Mouse (Mus musculus) retina, postnatal 7 days (tissue): ENCODE data around the gene Galns.
A peak's percentile ranks its signal among the peaks of the same experiment; 100 is the strongest.
"Not testable (repeated sequence)": the region's sequence is repeated elsewhere in the genome, so short reads cannot be mapped to it uniquely, and the experiment has no call there.

Source experiments
- DNase-seq: peaks from one replicate; pipeline ENCODE4 v3.0.0-alpha.2; 2012; ENCODE audit warnings: low read depth, low spot score

The Galns gene

DNA sequence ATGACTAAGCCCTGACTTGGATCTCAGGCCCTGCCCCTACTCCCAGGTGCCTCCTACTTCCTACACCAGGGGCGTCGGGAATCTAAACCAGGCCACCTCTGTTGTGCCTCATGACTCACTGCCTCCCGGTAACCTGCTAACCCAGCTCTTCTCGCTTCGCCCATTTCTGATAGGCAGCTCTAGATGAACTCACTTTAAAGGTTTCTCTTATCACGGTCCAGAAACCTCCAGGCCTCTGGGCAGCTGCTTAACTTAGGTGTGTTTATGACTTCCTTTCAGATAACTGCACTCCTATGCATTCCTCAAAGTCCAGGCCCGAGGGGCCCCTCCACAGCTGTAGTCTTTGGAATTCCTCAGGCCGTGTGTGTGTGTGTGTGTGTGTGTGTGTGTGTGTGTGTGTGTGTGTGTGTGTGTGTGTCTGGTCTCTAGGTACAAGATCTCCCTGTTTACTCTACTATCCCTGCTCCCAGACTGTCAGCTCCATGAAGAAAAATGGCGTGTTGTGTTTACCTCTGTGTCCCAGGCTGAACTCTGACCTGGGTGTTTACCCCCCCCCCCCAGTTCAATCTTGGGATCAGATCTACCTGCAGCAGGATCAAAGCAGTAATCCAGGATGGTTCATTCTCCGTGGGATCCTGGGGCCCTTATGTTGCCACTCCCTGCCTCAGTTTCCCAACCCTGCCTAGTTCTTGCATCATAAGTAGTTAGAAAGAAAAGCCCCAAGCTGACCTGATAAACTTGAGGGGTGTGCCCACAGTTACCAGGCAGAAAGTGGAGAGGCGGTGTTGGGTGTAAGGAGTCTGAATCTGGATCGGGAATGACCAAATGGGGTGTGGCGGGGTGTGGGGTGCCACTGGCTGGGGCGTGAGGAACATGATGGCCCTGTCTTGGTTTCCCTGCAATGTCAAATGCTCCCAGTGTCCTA lies 24.9 kb upstream of the Galns start:
- DNase-seq, result no peak

DNA sequence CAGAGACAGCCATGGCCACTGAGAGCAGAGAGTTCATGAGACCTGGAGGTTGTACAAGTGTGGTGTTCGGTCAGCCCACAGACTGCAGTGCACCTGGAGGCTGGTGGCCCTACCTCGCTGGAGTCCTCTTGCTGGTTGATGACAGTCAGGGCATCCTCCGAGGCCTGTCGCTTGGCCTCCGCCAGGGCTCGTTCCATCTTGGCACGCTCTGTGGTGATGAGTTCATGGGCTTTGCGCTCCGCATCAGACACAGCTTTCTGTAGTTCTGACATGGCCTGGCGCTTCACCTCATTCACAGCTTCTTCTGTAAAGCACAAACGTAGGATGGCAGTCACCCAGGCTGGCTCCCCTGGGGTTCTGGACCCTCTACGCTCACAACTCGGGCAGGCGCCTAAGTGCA lies 21.9 kb upstream of the Galns start:
- no peak for DNase-seq

DNA sequence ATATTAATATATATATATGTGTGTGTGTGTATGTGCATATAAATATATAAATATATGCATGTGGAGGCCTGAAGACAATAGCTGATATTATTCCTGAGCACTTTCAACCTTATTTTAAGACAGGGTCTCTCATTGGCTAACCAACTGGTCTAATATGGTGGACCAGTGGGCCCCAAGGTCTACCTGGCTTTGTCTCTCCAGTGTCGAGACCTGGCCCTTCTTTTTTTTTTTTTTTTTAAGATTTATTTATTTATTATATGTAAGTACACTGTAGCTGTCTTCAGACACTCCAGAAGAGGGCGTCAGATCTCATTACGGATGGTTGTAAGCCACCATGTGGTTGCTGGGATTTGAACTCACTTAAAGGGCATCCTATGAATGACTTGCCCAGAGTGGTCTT lies 20.9 kb upstream of the Galns start:
- not testable (repeated sequence) for DNase-seq

DNA sequence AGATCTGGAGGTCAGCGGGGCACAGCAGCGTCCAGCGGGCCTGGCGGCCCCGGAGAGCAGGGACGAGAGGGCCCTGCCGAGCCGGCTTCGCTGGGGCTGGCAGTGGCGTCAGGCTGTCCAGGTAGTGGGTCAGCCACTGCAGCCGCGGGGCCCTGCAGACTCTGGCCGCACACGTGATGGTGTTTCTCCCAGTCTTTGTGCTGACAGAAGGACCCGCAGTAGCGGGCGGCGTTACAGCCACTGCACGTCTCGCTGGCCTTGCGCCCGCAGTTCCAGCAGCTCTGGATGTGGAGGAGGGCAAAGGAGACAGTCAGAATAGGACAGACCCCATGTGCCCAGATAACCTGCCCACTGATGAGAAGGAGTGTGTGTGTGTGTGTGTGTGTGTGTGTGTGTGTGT lies 19.4 kb upstream of the Galns start:
- no peak for DNase-seq

DNA sequence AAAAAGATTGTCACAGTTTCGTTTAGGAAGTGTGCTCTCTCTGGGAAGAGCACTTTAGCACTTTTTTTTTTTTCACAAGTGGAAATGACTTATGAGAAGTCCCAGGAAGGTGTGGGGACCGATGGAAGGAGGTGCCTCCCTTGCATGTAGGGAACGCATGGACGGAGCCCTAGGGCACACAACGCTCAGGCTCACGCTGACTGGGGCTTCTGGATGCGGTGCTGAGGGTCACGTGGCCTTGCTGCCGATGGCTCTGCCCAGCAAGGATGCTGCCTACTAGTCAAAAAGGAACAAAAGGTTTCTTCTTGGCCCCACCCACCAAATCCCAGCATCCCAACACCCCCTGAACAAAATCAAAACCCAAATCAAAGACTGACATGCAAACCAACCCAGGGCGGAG lies 18.1 kb upstream of the Galns start:
- DNase-seq, result no peak

DNA sequence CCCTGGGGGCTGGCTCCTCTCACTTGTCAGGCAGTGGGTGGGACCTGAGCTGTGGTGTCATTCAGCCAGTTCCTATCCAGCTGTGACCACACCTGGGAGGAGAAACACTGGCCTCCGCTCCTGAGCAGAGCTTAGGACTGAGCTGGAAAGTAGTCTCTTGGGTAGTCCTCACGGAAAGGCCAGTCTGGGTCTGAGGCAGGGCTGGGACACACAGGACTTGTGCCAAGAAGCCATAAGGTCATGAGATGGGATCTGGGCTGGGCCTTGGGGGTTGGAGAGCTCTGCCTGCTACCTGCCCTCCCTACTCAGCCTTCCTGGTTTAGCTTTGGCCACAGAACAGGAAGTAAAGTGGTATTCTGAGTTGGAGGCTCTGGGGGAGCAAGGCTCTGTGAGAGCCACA lies 15.6 kb upstream of the Galns start:
- no peak for DNase-seq

DNA sequence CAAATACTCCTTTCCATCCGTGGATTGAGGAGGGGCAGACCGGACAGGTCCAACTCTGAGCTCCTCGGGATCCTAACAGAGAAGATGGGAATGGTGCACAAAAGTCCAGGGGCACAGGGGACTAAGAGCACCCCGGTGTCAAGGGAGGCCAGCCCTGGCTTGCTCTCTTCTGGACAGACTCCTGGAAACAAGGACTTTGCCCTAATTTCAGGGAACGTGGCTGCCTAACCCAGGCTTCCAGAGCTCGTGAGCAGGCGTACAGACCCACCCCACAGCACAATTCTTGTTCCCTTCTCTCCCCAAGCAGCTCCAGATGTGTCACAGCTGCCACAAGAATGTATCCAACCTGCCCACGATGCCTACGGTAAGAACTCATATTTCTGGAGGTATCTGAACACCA lies 14.5 kb upstream of the Galns start:
- no peak for DNase-seq

DNA sequence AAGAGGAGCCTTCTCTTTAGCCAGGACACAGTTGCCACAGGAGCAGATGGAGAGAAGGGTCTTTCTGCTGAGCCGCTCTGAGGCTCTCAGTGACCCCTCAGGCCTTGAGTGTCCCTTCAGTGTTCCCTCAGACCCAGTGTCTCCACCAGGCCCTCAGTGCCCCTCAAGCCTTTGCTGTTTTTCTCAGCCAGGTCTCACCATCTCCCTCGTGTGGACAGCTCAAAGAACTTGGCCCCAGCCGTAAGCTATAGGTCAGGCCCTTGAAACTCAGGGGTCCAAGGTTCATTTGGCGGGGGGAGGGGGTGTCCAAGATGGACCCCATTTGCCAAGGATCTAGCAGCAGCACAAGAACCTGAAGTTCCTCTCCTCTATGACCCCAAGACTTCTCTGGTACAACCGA lies 13.4 kb upstream of the Galns start:
- DNase-seq, result no peak

DNA sequence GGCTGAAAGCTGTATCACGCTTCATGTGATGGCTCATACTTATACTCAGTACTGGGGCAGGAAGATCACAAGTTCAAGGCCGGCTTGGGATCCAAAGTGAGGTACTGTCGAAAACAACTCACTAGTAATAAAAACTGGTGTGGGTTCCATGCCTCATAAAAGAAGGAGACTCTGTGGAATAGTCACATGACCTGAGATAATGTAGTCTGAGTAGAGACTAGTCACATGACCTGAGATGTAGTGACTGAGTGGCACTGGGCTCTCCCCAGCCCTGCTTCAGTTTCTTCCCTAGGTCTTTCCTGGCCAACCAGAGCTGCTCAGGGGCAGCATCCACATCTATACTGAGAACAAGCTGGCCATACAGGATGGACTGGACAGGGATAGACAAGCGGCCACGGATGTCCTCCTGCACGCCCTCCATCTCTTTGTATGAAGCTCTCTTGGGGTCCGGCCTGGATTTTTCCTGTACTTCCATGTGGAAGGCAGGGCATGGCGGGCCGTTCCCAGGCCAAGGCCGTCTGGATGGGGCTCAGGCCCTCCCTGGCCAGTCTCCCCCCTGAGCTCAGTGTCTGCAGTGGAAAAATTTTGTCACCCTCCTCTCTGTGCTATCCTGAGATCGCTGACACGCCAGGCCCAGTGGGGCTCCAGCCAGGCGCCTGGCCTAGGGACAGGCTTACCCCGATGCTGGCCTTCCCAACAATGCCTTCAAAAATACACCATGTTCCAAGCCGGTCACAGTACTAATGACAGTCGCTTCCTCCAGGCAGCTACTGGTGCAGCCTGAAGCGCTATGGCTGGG lies 12.8 kb upstream of the Galns start:
- no peak for DNase-seq

DNA sequence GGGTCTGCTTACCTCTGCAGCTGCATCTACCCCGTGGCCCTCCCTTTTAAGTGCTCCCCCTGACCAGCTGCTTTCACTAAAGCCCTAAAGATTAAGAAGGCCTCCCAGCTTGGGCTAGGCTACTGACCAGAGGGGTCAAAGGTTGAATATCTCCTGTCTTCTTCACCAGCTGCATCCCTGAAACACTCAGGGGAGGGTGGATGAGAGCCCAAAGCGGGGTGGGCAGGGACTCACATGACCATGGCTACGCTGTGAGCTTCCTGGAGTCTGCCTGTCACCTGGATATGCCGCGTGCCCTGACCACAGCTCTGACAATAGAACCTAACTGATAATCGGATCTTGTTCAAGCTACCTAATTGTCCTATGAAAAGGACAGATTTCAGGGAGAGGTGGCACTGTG lies 11.5 kb upstream of the Galns start, which contains the start of gene Pabpn1l:
Gene Pabpn1l (minus strand): TSS at position 13 of the 400 bp plus-strand sequence.
- DNase-seq, result no peak

DNA sequence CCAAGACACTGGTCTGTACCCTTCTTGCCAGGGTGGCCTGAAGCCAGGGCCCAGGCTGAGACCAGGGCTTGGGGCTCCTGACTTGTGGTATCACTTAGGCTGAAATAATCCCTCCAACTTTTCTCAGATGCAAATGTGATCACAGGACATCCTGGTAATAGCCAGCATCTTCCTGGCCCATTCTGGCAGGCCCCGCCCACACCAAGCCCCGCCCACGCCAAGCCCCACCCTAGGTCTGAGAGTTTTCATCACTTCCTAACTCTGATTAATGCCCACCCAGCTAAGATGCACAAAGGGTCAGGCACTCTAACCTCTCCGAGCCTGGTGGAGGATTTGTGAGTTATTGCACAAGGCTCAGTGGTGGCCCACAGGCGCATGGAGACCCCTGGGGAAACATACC lies 9.2 kb upstream of the Galns start:
- no peak for DNase-seq

DNA sequence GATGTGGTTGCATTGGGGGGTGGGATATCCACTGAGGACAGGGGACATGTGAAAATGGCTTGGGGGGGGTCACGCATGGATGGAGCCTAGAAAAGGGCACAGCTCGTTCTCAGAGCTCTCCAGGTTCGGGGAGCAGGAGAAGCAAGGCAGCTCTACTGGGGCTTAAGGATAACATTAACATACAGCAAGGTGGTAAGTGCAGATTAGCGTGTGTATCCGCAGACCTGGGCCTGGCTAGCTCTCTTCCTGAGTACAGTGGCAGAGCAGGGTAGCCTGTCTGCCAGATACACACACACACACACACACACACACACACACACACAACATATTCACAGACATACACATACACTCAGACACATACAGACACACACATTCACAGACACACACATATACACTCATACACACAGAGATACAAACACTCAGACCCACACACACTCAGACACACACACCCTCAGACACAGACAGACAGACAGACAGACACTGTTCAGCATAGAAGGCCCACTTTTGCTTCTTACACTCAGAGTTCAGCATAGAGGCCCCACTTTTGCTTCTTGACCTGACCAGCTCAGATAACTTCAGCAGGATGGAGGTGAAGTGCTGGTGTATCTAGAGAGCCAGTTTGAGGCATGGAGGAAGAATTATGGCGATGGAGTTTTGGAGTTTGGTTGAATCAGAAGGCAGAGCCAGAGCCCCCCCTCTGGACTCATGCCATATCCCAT lies 7.6 kb upstream of the Galns start:
- no peak for DNase-seq

DNA sequence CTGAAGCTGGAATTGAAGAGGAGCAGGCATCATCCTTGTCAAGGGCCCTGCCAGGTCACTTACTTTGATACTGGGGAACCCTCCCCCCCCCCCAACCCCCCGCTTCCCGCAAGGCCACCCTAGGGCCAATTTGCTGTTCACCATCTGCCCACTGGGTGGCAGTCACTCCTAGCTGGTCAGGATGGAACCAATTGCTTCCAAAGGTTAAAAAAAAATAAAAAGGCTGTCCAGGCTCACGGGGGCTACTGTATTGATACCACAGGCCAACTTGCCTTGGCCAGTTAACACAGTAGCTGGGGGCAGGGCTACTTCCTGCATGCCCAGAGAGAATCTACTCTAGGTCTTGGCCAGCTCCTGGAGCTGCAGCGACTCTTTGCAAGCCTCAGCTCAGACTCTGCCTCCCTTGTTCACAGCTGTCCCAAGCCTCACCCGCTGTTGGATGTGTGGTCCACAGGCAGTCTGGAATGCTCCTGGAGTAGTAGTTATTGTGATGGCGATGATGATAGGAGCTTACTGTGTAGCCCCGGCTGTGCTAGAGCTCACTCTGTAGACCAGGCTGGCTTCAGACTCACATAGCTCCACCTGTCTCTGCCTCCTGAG lies 6.8 kb upstream of the Galns start:
- DNase-seq, result peak; percentile 82

DNA sequence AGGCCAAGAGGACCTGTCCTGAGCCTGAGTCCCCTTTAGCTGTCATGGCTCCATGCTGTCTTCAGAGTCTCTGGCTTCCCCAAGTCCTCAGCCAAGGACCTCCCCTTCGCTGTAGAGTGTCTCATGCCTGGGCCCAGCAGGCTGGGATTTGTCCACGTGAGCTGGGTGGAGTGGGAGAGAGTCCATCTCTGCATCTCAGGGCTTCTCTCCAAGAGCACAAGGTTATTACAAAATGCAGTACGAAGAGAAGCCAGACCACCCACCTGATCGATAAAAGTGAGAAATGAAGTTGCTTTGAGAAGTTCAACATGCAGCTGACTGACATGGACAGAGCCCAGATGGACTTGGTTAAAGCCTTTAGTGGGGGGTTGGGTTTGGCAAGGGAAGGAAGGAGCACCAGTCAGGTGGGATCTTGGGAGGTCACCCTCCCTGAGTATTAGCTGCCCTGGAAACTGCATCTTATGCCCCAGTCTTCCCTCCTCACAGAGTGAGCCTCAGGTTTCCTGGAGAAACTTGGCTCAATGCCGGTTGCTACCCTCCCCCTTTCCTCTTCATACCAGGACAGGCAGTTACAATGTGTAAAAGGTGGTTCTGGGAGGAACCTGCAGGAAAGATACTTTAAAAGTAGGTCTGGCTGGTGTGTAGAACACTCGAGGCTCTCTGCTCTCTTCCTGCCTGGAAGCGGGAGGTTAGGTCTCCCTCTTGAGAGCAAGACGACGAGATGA lies 5.1 kb upstream of the Galns start:
- DNase-seq, result no peak

DNA sequence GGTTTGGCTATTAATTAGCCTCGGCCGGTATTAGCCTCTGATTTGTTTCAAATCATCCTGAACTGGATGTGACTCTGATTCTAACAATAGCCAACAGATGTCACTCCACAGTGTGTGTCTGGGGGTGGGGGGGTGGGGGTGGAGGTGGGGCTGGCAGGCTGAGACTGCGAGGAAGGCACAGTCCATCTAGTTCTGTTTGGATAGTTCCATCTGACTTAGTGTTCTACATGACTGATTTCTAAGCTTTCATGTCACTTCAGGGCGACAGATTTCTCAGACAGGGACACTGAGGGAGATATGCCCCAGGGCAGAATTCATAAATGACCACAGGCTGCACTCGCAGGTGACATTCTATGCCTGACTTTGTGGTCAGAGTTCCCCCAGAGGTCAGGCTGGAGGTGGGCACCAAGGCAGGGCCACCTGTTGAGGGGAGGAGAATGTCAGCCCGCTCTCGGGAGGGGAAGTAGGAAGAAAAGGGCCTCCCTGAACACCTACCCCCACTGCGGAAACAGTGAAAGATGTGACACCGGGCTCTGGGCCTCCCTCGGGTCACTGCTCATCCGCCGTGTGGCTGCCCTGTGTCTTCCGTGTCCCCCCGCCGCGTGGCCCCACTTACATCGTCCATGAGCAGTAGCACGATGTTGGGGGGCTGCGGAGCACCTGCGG lies 518 bp downstream of the Galns start:
- DNase-seq, result peak; percentile 19

DNA sequence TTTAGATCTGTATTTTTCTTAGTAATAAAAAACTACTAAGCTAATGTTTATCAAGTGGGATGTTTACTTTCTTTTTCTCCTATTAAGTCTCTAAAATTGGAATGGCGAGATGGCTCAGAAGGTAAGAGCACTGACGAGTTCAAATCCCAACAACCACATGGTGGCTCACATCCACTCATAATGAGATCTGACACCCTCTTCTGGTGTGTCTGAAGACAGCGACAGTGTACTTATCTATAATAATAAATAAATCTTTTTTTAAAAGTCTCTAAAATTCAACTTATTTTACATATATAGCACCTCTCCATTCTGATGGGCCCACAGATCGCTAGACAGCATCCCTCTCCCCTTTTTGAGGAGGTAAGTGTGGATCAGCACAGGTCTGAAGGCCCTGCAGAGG lies 1.1 kb downstream of the Galns start:
- no peak for DNase-seq

DNA sequence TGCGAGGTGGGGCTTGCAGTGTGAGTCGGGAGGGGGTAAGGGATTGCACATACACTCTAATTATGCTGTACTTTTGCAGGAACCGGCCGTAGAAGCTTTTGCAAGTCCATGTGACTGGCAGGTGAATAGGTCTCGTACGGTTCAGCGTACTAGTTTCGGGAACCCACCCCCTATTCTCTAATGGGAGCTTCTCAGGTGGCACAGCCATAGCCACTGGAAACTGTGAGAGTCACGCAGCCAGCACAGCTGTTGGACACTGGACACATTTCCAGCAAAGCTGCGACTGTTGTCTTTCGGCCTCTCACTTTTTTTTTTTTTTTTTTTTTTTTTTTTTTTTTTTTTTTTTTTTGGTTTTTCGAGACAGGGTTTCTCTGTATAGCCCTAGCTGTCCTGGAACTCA lies 4.5 kb downstream of the Galns start:
- DNase-seq, result no peak

DNA sequence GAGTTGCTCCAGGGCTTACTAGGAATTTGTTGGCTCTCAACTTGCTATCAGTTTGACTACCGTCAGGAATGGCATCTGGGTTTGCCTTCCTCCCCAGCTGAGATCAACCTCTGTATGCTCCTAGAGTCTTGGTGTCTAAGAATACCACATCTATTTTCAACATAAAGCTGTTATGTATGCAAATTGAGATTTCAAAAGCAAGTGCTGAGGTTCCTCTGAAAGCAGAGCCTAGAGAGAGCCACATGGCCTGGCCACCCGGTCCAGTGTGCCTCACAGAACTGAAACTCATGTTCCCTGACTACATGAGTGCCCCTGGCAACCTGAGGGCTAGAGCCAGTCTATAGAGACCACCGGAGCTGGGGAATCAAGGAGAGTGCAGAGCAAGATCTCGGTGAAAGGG lies 5.9 kb downstream of the Galns start:
- DNase-seq, result no peak

DNA sequence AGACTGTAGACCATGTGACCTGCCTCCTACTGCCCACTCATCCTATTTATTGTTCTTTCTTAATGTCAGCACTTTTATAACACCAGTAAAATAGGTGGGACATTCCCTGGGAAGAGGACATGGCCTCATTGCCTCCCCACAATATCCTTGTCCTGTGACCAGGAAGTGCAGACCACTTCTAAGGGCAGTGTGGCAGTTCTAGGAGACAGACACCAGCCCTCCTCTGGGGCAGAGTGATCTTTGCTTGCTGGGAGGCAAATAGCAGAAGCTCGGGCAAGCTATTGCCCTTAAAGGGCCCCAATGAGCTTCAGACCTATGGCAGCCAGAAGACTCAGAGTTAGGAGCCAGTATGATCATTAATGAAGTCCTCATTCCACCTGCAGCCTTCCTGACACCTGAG lies 6.6 kb downstream of the Galns start:
- DNase-seq, result no peak

DNA sequence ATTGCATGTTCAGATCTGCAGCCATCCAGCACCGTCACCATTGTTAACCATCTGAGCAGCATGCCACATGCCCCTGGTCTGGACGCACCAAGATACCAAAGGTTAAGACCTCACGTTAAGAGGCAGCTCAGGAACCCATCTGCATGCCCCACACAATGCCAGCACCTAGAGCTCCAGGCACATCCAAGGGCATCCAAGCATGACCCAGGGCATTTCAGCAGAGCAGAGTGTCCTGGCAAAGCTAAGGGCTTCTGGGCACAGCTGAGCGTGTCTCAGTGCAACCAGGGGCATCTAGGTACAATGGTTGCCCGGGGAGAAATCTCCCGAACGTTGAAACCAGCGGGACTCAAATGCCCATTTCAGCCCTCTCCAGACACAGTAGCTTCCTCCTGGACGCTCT lies 10.6 kb downstream of the Galns start:
- no peak for DNase-seq

DNA sequence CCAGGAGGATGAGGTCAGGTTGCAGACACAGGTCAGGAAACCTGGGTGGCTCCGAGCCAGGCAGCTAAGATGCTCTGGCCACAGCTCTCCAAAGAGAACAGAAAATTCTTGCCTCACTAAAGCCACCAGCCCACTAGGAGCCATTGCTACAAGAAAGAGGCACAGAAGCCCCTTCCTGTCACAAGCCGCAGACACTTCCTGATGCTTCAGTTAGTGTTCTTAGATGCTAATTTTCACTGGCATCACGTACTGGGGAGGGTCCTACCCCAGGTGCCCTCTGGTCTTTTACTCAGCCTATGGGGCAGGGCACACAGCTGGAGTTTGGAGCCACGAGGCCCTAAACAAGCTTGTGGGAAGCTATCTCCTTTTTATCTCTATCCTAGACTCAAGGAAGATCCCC lies 15.2 kb downstream of the Galns start:
- DNase-seq, result no peak
